Mouse (Mus musculus) MN1 (cell line): ENCODE data around the gene Iscu.

Source experiments
- DNase-seq: peaks from one replicate; pipeline ENCODE4 v3.0.0-alpha.2; 2016; ENCODE audit warnings: low spot score

Gene Iscu

GRCm38 (mm10) chr5:113815638-113816152, 43.1 kb downstream of the Iscu start:
- DNase-seq: peak; percentile 91

- DNase-seq: no peak
These were observed 46.0 kb downstream of the Iscu start for GRCm38 (mm10) chr5:113818572-113818971.

GRCm38 (mm10) chr5:113824228-113824627, 51.7 kb downstream of the Iscu start:
- no peak for DNase-seq

GRCm38 (mm10) chr5:113825558-113825957, 53.0 kb downstream of the Iscu start:
- DNase-seq: no peak

GRCm38 (mm10) chr5:113826619-113827018, 54.1 kb downstream of the Iscu start:
- DNase-seq: peak; percentile 39
